Mouse (Mus musculus) small intestine, adult 2 months (tissue): Measurements from ENCODE around the gene Dars.

ENCODE experiments used
- CTCF ChIP-seq: fragments of 200-500 bp; IDR thresholded peaks from 2 replicates; pipeline ENCODE4 v1.5.1; 2012; ENCODE audit warnings: low read depth, mild to moderate bottlenecking, control low read depth, inconsistent platforms, low read length, moderate library complexity, mixed read lengths; ENCODE audit not compliant: insufficient replicate concordance, insufficient read length; ENCODE audit errors: extremely low read depth
- POLR2A ChIP-seq: fragments of 200-500 bp; IDR thresholded peaks from 2 replicates; pipeline ENCODE4 v1.6.1; 2012; ENCODE audit warnings: low read depth, mild to moderate bottlenecking, control low read depth, inconsistent platforms, low read length, moderate library complexity

GRCm38 (mm10) chr1:128358276-128358675 is 58.9 kb downstream of the Dars start:
- TF ChIP-seq CTCF (no peak), POLR2A (no peak)
